In the genomic region with DNA sequence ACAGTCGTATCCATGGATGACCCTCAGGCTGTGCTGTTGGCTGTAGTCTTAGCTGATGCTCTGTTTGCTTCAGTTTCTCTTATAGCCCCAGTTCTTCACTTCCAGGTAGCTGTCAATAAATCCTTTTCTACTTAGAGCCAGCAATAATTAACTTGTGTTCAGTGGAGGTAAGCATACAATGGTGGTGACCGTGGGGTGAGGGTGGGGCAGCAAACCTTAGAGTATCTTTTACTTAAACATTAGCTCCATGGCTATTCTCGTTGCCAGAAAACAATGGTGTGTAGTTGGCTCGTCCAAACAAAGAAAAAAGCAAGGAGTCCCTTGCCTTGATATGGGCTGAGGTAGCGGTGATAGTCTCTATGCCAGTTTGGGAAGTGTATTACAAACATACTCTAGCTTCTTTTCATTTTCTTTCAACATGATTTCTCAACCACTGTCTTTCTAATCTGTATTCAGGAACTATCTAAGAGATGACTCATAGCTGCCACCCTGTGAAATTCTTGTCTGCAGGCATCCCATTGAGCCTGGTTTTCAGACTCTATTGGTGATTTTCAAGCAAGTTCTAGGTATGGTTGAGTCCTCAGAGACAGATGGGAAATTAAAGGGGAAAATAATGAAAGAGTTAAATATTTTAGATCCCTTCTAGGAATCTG, we compare ENCODE assay signal across 23 mouse cellular contexts. TPM values are rescaled to one million over a fixed set of nuclear protein-coding genes. Genes with fewer than 3 reads are reported as not detected.
DNase-seq lines count a peak whose midpoint lies in the region; ATAC-seq and TF ChIP-seq lines count a peak whose summit lies in the region.
"Had no signal": no experiment of that assay in that cellular context is flagged by ENCODE, and none has a peak within 500 bp of the region (broad histone marks: within the 10 kb centered on the region; RNA-seq: fewer than 3 reads in every experiment).

No protein-coding gene starts in this region.

- H3K4me2 ChIP-seq in kidney, embryonic 15.5 days: no peak overlapping the region
- no peak overlapping the region for H3K4me2 ChIP-seq in myocyte (ENCODE audit: low read depth)
- H3K4me2 ChIP-seq: embryonic facial prominence, embryonic 12.5 days; forebrain, embryonic 15.5 days; heart, embryonic 11.5 days; heart, embryonic 15.5 days; hindbrain, embryonic 13.5 days had no signal

- no peak overlapping the region for H3K9ac ChIP-seq in kidney, embryonic 15.5 days
- H3K9ac ChIP-seq: embryonic facial prominence, embryonic 12.5 days; forebrain, embryonic 15.5 days; heart, embryonic 15.5 days; hindbrain, embryonic 13.5 days had no signal

- DNase-seq in kidney, adult 18-20 months: no peak
- DNase-seq in 3T3-L1 (ENCODE audit: low read depth, low spot score): peak; percentile 60
- peak; percentile 68 for DNase-seq in Muller cell, postnatal 12 days (ENCODE audit: inconsistent ontology term)
- no peak for DNase-seq in limb, embryonic 10.5 days (ENCODE audit: low spot score)
- DNase-seq in adrenal gland, postnatal 14 days: no peak
- DNase-seq: adrenal gland, adult 2 months; adrenal gland, postnatal 36 days; cerebellum, adult 11 months; cerebellum, adult 8-10 months; cerebellum, postnatal 14 days; gastrocnemius, postnatal 14 days; heart, adult 2 months; heart, postnatal 14 days had no signal

- TF ChIP-seq POLR2A in myocyte (IDR thresholded peaks at IDR 0.05; ENCODE audit: insufficient read length, low read depth): no peak

- H3K9me3 ChIP-seq in kidney, embryonic 15.5 days (replicated peaks): peaks cover 7% of the 10 kb centered on the region; the same call in 1 of the 2 replicates
- H3K9me3 ChIP-seq in limb, embryonic 10.5 days (replicated peaks): 0 out of 2 replicates have a peak, but pooled peaks cover 3% of the 10 kb centered on the region
- H3K9me3 ChIP-seq: embryonic facial prominence, embryonic 12.5 days; forebrain, embryonic 15.5 days; heart, embryonic 15.5 days had no signal

- H3K36me3 ChIP-seq in kidney, embryonic 15.5 days: peaks cover 36% of the 10 kb centered on the region
- no peaks in the 10 kb centered on the region for H3K36me3 ChIP-seq in myocyte (ENCODE audit: control insufficient read depth, insufficient read depth)
- peaks cover 84% of the 10 kb centered on the region for H3K36me3 ChIP-seq in limb, embryonic 10.5 days
- H3K36me3 ChIP-seq: G1E; heart, embryonic 15.5 days had no signal

- H3K79me2 ChIP-seq in myocyte (ENCODE audit: control insufficient read depth, insufficient read depth): peaks cover 3% of the 10 kb centered on the region

- 83% methylated on average over 5 of the region's 5 CpGs for whole genome bisulfite sequencing in kidney, embryonic 15.5 days
- 96% methylated on average over 5 of the region's 5 CpGs for WGBS in limb, embryonic 10.5 days

- H3ac ChIP-seq in myocyte (ENCODE audit: control insufficient read depth, insufficient read length): no peak overlapping the region

- no peak overlapping the region for H3K4me3 ChIP-seq in kidney, embryonic 15.5 days (replicated peaks)
- no peak overlapping the region for H3K4me3 ChIP-seq in myocyte
- H3K4me3 ChIP-seq in limb, embryonic 10.5 days: no peak overlapping the region
- H3K4me3 ChIP-seq: embryonic facial prominence, embryonic 12.5 days; forebrain, embryonic 15.5 days; heart, adult 2 months; heart, embryonic 15.5 days; hindbrain, embryonic 13.5 days had no signal

- 0 out of 2 replicates have a peak, but pooled peaks cover 3% of the 10 kb centered on the region for H3K4me1 ChIP-seq in kidney, embryonic 15.5 days
- H3K4me1 ChIP-seq in limb, embryonic 10.5 days: no peaks in the 10 kb centered on the region
- H3K4me1 ChIP-seq: embryonic facial prominence, embryonic 12.5 days; forebrain, embryonic 15.5 days; heart, embryonic 15.5 days; hindbrain, embryonic 13.5 days had no signal

- no peaks in the 10 kb centered on the region for H3K27me3 ChIP-seq in kidney, embryonic 15.5 days
- H3K27me3 ChIP-seq in myocyte (ENCODE audit: control insufficient read depth, insufficient read depth, insufficient read length): no peaks in the 10 kb centered on the region
- no peaks in the 10 kb centered on the region for H3K27me3 ChIP-seq in limb, embryonic 10.5 days (ENCODE audit: low read depth, poor library complexity, severe bottlenecking)
- H3K27me3 ChIP-seq: embryonic facial prominence, embryonic 12.5 days; forebrain, embryonic 15.5 days; heart, embryonic 15.5 days; hindbrain, embryonic 13.5 days had no signal

- ATAC-seq in kidney, embryonic 15.5 days (replicated peaks; ENCODE audit: low FRiP score): 0 out of 2 replicates have a peak, but pooled peaks have one; percentile 33
- ATAC-seq: forebrain, embryonic 15.5 days; hindbrain, postnatal 0 days had no signal

- no peak overlapping the region for H3K27ac ChIP-seq in kidney, embryonic 15.5 days
- no peak overlapping the region for H3K27ac ChIP-seq in limb, embryonic 10.5 days
- H3K27ac ChIP-seq: embryonic facial prominence, embryonic 12.5 days; forebrain, embryonic 15.5 days; heart, adult 2 months; heart, embryonic 15.5 days; hindbrain, embryonic 13.5 days; hindbrain, postnatal 0 days had no signal

TF ChIP-seq in myocyte, 11 proteins besides CTCF, POLR2A, EP300 and RAD21:
- TF ChIP-seq CEBPB (IDR thresholded peaks at IDR 0.05; ENCODE audit: insufficient read depth, poor library complexity, severe bottlenecking) (peak; percentile 40; the same call in 1 of the 2 replicates), TCF3 (IDR thresholded peaks at IDR 0.05; ENCODE audit: insufficient read length, low read depth) (no peak)

RNA-seq across cellular contexts. Expression of a gene that starts 22.9 kb away (rescaled TPM):
- 66.2 and 66.3 TPM in 2 replicates for polyA plus RNA-seq in kidney, embryonic 15.5 days (2015; fragmentation: Nextera tagmentation; extraction: Ambion mirVana)
- polyA plus RNA-seq in myocyte (2012; fragmentation: generic; extraction: Trizol): 5.0 TPM
- polyA plus RNA-seq in limb, embryonic 10.5 days (2016; fragmentation: Nextera tagmentation; extraction: Ambion mirVana): 46.2 and 51.9 TPM in 2 replicates
- 14.4 and 15.7 TPM in 2 replicates for total RNA-seq in adrenal gland, postnatal 14 days (2021)
- total RNA-seq: hematopoietic stem cell, adult 5-6 weeks had no signal
- polyA plus RNA-seq: G1E had no signal

Comparison
In these comparisons a context has a peak if more than half of its experiments do, and no peak if none do; other contexts are left out.
1. DNase-seq: peak in 3T3-L1 (single experiment) and Muller cell, postnatal 12 days (single experiment); none in kidney, adult 18-20 months (single experiment), limb, embryonic 10.5 days (single experiment) and adrenal gland, postnatal 14 days (single experiment).